ENCODE assay signal across 11 mouse cellular contexts in the genomic region with DNA sequence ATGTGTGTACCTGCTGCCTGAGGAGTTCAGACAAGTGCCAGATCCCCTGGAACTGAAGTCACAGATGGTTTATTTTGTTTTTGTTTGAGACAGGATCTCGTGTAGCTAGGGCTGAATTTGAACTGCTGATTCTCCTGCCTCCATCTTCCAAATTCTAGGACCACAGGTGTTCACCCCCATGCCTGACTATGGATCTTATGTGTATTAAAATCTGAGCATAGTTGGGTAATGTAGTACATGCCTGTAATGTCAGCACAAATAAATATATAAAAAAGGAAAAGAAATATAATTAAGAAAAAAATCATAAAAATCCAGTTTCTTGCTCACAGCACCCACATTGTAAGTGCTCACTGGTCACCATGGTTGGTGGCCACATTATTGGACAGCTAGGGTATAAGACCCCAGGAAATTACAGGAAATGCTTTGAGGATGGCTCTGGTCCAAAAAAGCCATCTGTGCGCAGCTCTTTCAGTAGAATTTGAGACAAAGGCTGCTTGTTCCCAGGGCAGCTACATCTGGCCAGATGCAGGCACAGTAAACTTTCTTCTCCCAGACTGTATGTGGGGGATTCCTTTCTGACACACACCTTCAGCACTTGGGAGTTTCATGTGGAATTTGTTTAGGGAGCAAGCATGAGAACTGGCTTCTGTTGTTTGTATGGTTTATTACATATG. TPM values are rescaled to one million over a fixed set of nuclear protein-coding genes. Genes with fewer than 3 reads are reported as not detected.
A peak's percentile ranks its signal among the peaks of the same experiment; 100 is the strongest.
DNase-seq lines count a peak whose midpoint lies in the region; ATAC-seq lines count a peak whose summit lies in the region.
"Had no signal": no experiment of that assay in that cellular context is flagged by ENCODE, and none has a peak within 500 bp of the region (broad histone marks: within the 10 kb centered on the region; RNA-seq: fewer than 3 reads in every experiment).

No protein-coding gene starts in this region.

- H3K36me3 ChIP-seq in midbrain, embryonic 14.5 days (ENCODE audit: control insufficient read depth, insufficient read depth, low read length), result no peaks in the 10 kb centered on the region
- H3K36me3 ChIP-seq in midbrain, embryonic 13.5 days, result no peaks in the 10 kb centered on the region
- no peaks in the 10 kb centered on the region for H3K36me3 ChIP-seq in heart, embryonic 16.5 days (ENCODE audit: control insufficient read depth, insufficient read depth)
- H3K36me3 ChIP-seq in neural tube, embryonic 15.5 days, result no peaks in the 10 kb centered on the region

- H3K4me1 ChIP-seq in midbrain, embryonic 14.5 days (ENCODE audit: control insufficient read depth, insufficient read depth, low read length), result no peaks in the 10 kb centered on the region
- H3K4me1 ChIP-seq in midbrain, embryonic 13.5 days (replicated peaks), result 0 out of 2 replicates have a peak, but pooled peaks cover 3% of the 10 kb centered on the region
- H3K4me1 ChIP-seq in heart, embryonic 16.5 days (ENCODE audit: control insufficient read depth, insufficient read depth, low read length), result peaks cover 18% of the 10 kb centered on the region
- 0 out of 2 replicates have a peak, but pooled peaks cover 6% of the 10 kb centered on the region for H3K4me1 ChIP-seq in neural tube, embryonic 15.5 days

- intact Hi-C loops in heart, postnatal 25 days (cut with DNase I), result no loop called here

- H3K27ac ChIP-seq in midbrain, embryonic 14.5 days (replicated peaks; ENCODE audit: low read depth, low read length), result no peak overlapping the region
- no peak overlapping the region for H3K27ac ChIP-seq in midbrain, embryonic 13.5 days
- peak overlapping the region; percentile 52 for H3K27ac ChIP-seq in heart, embryonic 16.5 days (ENCODE audit: low read length)
- peak overlapping the region; percentile 47; the same call in 1 of the 2 replicates for H3K27ac ChIP-seq in neural tube, embryonic 15.5 days (replicated peaks)

- H3K9ac ChIP-seq in midbrain, embryonic 14.5 days (replicated peaks; ENCODE audit: low read length), result no peak overlapping the region
- no peak overlapping the region for H3K9ac ChIP-seq in midbrain, embryonic 13.5 days (replicated peaks)
- H3K9ac ChIP-seq in heart, embryonic 16.5 days (ENCODE audit: low read length), result no peak overlapping the region
- no peak overlapping the region for H3K9ac ChIP-seq in neural tube, embryonic 15.5 days (replicated peaks)

- H3K4me3 ChIP-seq in midbrain, embryonic 14.5 days (replicated peaks; ENCODE audit: low read depth, low read length), result no peak overlapping the region
- no peak overlapping the region for H3K4me3 ChIP-seq in midbrain, embryonic 13.5 days (replicated peaks)
- H3K4me3 ChIP-seq in heart, embryonic 16.5 days (ENCODE audit: low read length), result no peak overlapping the region
- no peak overlapping the region for H3K4me3 ChIP-seq in neural tube, embryonic 15.5 days (replicated peaks)

- WGBS in midbrain, embryonic 14.5 days, result 55% methylated on average over 2 of the region's 2 CpGs
- 56% methylated on average over 2 of the region's 2 CpGs for WGBS in midbrain, embryonic 13.5 days
- 49% methylated on average over 2 of the region's 2 CpGs for WGBS in heart, embryonic 16.5 days
- 46% methylated on average over 2 of the region's 2 CpGs for WGBS in neural tube, embryonic 15.5 days

- no peaks in the 10 kb centered on the region for H3K27me3 ChIP-seq in midbrain, embryonic 14.5 days (ENCODE audit: control insufficient read depth, insufficient read depth, low read length)
- no peaks in the 10 kb centered on the region for H3K27me3 ChIP-seq in midbrain, embryonic 13.5 days
- H3K27me3 ChIP-seq in heart, embryonic 16.5 days (ENCODE audit: control insufficient read depth, insufficient read depth, low read length), result no peaks in the 10 kb centered on the region
- H3K27me3 ChIP-seq in neural tube, embryonic 15.5 days (replicated peaks), result no peaks in the 10 kb centered on the region

- no peaks in the 10 kb centered on the region for H3K9me3 ChIP-seq in midbrain, embryonic 14.5 days (ENCODE audit: control insufficient read depth, low read length)
- H3K9me3 ChIP-seq in midbrain, embryonic 13.5 days, result 0 out of 2 replicates have a peak, but pooled peaks cover 3% of the 10 kb centered on the region
- H3K9me3 ChIP-seq in heart, embryonic 16.5 days (replicated peaks; ENCODE audit: control insufficient read depth, low read length), result peaks cover 2% of the 10 kb centered on the region; the same call in 1 of the 2 replicates
- H3K9me3 ChIP-seq in neural tube, embryonic 15.5 days (replicated peaks), result no peaks in the 10 kb centered on the region

- H3K4me2 ChIP-seq in midbrain, embryonic 14.5 days (ENCODE audit: low read length), result no peak overlapping the region
- no peak overlapping the region for H3K4me2 ChIP-seq in midbrain, embryonic 13.5 days (replicated peaks)
- H3K4me2 ChIP-seq in heart, embryonic 16.5 days (ENCODE audit: low read depth, low read length), result no peak overlapping the region
- no peak overlapping the region for H3K4me2 ChIP-seq in neural tube, embryonic 15.5 days

- no peak for ATAC-seq in midbrain, embryonic 14.5 days (ENCODE audit: low FRiP score, low TSS enrichment)
- no peak for ATAC-seq in midbrain, embryonic 13.5 days
- ATAC-seq in heart, embryonic 16.5 days (replicated peaks; ENCODE audit: extremely low read depth, insufficient read depth, low FRiP score), result no peak; the same call in 1 of the 2 replicates
- no peak for ATAC-seq in neural tube, embryonic 15.5 days (ENCODE audit: low FRiP score)
- no peak for ATAC-seq in cerebellum, adult (ENCODE audit: insufficient number of reproducible peaks, low FRiP score, low TSS enrichment)

- DNase-seq in heart, adult 11 months, result peak; percentile 91
- no peak for DNase-seq in heart, postnatal 25 days (ENCODE audit: low spot score)
- DNase-seq in midbrain, embryonic 14.5 days, result peak; percentile 60
- no peak for DNase-seq in left cerebral cortex, adult 11 months (ENCODE audit: low spot score)
- DNase-seq: liver; spleen, adult 18-20 months had no signal

RNA-seq across cellular contexts. Expression of gene Gm9964, which starts 16.8 kb away (rescaled TPM):
- not detected for total RNA-seq in heart, postnatal 25 days (2021)
- not detected in 2 replicates for polyA plus RNA-seq in midbrain, embryonic 14.5 days (2014; fragmentation: Nextera tagmentation; extraction: Ambion mirVana)
- polyA plus RNA-seq in midbrain, embryonic 13.5 days (2015; fragmentation: Nextera tagmentation; extraction: Ambion mirVana), result not detected in 2 replicates
- polyA plus RNA-seq in heart, embryonic 16.5 days (2015; fragmentation: Nextera tagmentation; extraction: Ambion mirVana), result not detected in 2 replicates
- not detected in 2 replicates for polyA plus RNA-seq in neural tube, embryonic 15.5 days (2015; fragmentation: Nextera tagmentation; extraction: Ambion mirVana)
- total RNA-seq: hematopoietic stem cell, adult 5-6 weeks had no signal

RNA-seq across cellular contexts. Expression of gene Wsb1, which starts 25.4 kb away (rescaled TPM):
- 10 to 100 TPM; 13.4 to 17.8 TPM for total RNA-seq in heart, postnatal 25 days (2021)
- polyA plus RNA-seq in midbrain, embryonic 14.5 days (2014; fragmentation: Nextera tagmentation; extraction: Ambion mirVana), result 610 and 743 TPM in 2 replicates
- polyA plus RNA-seq in midbrain, embryonic 13.5 days (2015; fragmentation: Nextera tagmentation; extraction: Ambion mirVana), result 517 and 614 TPM in 2 replicates
- polyA plus RNA-seq in heart, embryonic 16.5 days (2015; fragmentation: Nextera tagmentation; extraction: Ambion mirVana), result 121 and 123 TPM in 2 replicates
- 415 and 444 TPM in 2 replicates for polyA plus RNA-seq in neural tube, embryonic 15.5 days (2015; fragmentation: Nextera tagmentation; extraction: Ambion mirVana)

RNA-seq across cellular contexts. Expression of gene Nf1, which starts 59.6 kb away (rescaled TPM):
- 10 to 100 TPM; 27.1 to 30.0 TPM for total RNA-seq in heart, postnatal 25 days (2021)
- polyA plus RNA-seq in midbrain, embryonic 14.5 days (2014; fragmentation: Nextera tagmentation; extraction: Ambion mirVana), result 15.6 and 15.7 TPM in 2 replicates
- 7.2 and 8.0 TPM in 2 replicates for polyA plus RNA-seq in midbrain, embryonic 13.5 days (2015; fragmentation: Nextera tagmentation; extraction: Ambion mirVana)
- polyA plus RNA-seq in heart, embryonic 16.5 days (2015; fragmentation: Nextera tagmentation; extraction: Ambion mirVana), result 3.4 and 3.8 TPM in 2 replicates
- polyA plus RNA-seq in neural tube, embryonic 15.5 days (2015; fragmentation: Nextera tagmentation; extraction: Ambion mirVana), result 5.4 and 5.6 TPM in 2 replicates

Comparison
In these comparisons a context has a peak if more than half of its experiments do, and no peak if none do; other contexts are left out.
1. DNase-seq: peak in heart, adult 11 months (single experiment) and midbrain, embryonic 14.5 days (single experiment); none in heart, postnatal 25 days (single experiment) and left cerebral cortex, adult 11 months (single experiment).
2. H3K27ac ChIP-seq: peak in heart, embryonic 16.5 days (single experiment) and neural tube, embryonic 15.5 days (single experiment); none in midbrain, embryonic 14.5 days (single experiment) and midbrain, embryonic 13.5 days (single experiment).